Mouse (Mus musculus) midbrain, embryonic 16.5 days (tissue): ENCODE data around the gene Gucy2g. TPM values are rescaled to one million over a fixed set of nuclear protein-coding genes. Genes with fewer than 3 reads are reported as not detected.
A peak's percentile ranks its signal among the peaks of the same experiment; 100 is the strongest.

Source experiments
- ATAC-seq: fragments of 200-750 bp; cut with Nextera tagmentation; 2 replicates; pipeline ENCODE4 v1.8.0; 2017; ENCODE audit warnings: moderate TSS enrichment
- H3K27ac ChIP-seq: fragments of 300-500 bp; sonication (generic); 2 replicates; pipeline ENCODE4 v1.5.1; 2014; ENCODE audit warnings: mild to moderate bottlenecking, low read length, mixed read lengths
- H3K27me3 ChIP-seq: fragments of 300-500 bp; sonication (generic); 2 replicates; pipeline ENCODE4 v1.6.1; 2014; ENCODE audit warnings: low read depth, low read length, mixed read lengths; ENCODE audit not compliant: control insufficient read depth, insufficient read depth
- H3K36me3 ChIP-seq: fragments of 300-500 bp; sonication (generic); 2 replicates; pipeline ENCODE4 v1.6.1; 2014; ENCODE audit warnings: mild to moderate bottlenecking, low read length, moderate library complexity, mixed read lengths; ENCODE audit not compliant: control insufficient read depth, insufficient read depth
- H3K4me1 ChIP-seq: fragments of 300-500 bp; sonication (generic); 2 replicates; pipeline ENCODE4 v1.6.1; 2014; ENCODE audit warnings: mild to moderate bottlenecking, low read length, mixed read lengths; ENCODE audit not compliant: control insufficient read depth, insufficient read depth
- H3K4me2 ChIP-seq: fragments of 300-500 bp; sonication (generic); 2 replicates; pipeline ENCODE4 v1.6.1; 2014; ENCODE audit warnings: mild to moderate bottlenecking, low read length, mixed read lengths
- H3K4me3 ChIP-seq: fragments of 300-500 bp; sonication (generic); 2 replicates; pipeline ENCODE4 v1.5.1; 2014; ENCODE audit warnings: low read depth, mild to moderate bottlenecking, low read length, moderate library complexity, mixed read lengths
- H3K9ac ChIP-seq: fragments of 300-500 bp; sonication (generic); 2 replicates; pipeline ENCODE4 v1.6.1; 2014; ENCODE audit warnings: low read depth, low read length, mixed read lengths
- H3K9me3 ChIP-seq: fragments of 300-500 bp; sonication (generic); replicated peaks from 2 replicates; pipeline ENCODE4 v1.6.1; 2014; ENCODE audit warnings: mild to moderate bottlenecking, low read length, mixed read lengths; ENCODE audit not compliant: control insufficient read depth, poor library complexity, severe bottlenecking
- WGBS: fragments of 180-500 bp; shearing (Covaris S2); extraction: QIAGEN DNeasy Blood & Tissue Kit; methylation state at CpG from one replicate; pipeline ENCODE4 v1.1.7; 2014; 5-methylcytosine and 5-hydroxymethylcytosine counted together
- polyA plus RNA-seq: library from polyadenylated mRNA; unstranded; fragments of >200 nt; fragmentation: Nextera tagmentation; extraction: Ambion mirVana; gene quantifications from 2 replicates; pipeline ENCODE4 v1.2.1, GENCODE M21; 2015

The Gucy2g gene
- polyA plus RNA-seq, 1 experiment from 2014 or later, result 0.05 TPM

DNA sequence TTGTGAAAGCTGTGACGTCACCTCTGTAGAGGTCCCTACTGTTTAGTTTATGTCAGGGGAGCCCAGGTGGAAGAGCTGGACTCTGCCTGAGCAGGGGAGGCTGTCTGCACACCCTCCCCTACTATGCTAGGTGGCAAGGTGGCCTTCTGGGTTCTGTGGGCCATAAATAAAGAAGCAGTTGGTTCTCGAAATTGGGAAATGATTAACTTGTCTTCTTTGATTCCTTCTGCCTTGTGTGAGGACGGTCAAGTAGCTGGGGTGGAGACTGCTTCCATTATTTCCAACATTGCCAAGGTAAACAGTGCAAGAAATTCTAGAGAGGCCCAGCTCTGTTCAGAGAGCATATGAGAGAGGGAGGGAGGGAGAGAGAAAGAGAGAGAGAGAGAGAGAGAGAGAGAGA is 27.1 kb upstream of the Gucy2g start:
- no peaks in the 10 kb centered on the region for H3K9me3 ChIP-seq
- no peaks in the 10 kb centered on the region for H3K27me3 ChIP-seq
- no peaks in the 10 kb centered on the region for H3K36me3 ChIP-seq
- H3K9ac ChIP-seq, result no peak overlapping the region
- no peaks in the 10 kb centered on the region for H3K4me1 ChIP-seq
- no peak overlapping the region for H3K27ac ChIP-seq
- ATAC-seq, result no peak
- H3K4me3 ChIP-seq, result no peak overlapping the region
- no peak overlapping the region for H3K4me2 ChIP-seq
- WGBS, result 82% methylated on average over 3 of the region's 3 CpGs

GRCm38 (mm10) chr19:55266786-55267185 is 25.8 kb upstream of the Gucy2g start:
- no peaks in the 10 kb centered on the region for H3K27me3 ChIP-seq
- H3K4me1 ChIP-seq, result no peaks in the 10 kb centered on the region
- H3K4me3 ChIP-seq, result no peak overlapping the region
- H3K9ac ChIP-seq, result no peak overlapping the region
- ATAC-seq, result no peak
- no peak overlapping the region for H3K27ac ChIP-seq
- no peak overlapping the region for H3K4me2 ChIP-seq
- H3K36me3 ChIP-seq, result no peaks in the 10 kb centered on the region
- no peaks in the 10 kb centered on the region for H3K9me3 ChIP-seq
- WGBS, result 85% methylated on average over 3 of the region's 3 CpGs

- 69% methylated on average over 3 of the region's 3 CpGs for WGBS
- Histone ChIP-seq H3K4me1 (no peaks in the 10 kb centered on the region), H3K4me2 (no peak overlapping the region), H3K9me3 (no peaks in the 10 kb centered on the region), H3K36me3 (no peaks in the 10 kb centered on the region), H3K27ac (no peak overlapping the region), H3K4me3 (no peak overlapping the region), H3K27me3 (no peaks in the 10 kb centered on the region), H3K9ac (no peak overlapping the region)
- ATAC-seq, result no peak
These were observed 24.2 kb upstream of the Gucy2g start for GRCm38 (mm10) chr19:55265269-55265668.

GRCm38 (mm10) chr19:55260389-55261184 is 19.6 kb upstream of the Gucy2g start:
- H3K27ac ChIP-seq, result no peak overlapping the region
- no peaks in the 10 kb centered on the region for H3K9me3 ChIP-seq
- H3K4me2 ChIP-seq, result no peak overlapping the region
- no peaks in the 10 kb centered on the region for H3K4me1 ChIP-seq
- 74% methylated on average over 12 of the region's 12 CpGs for WGBS
- H3K36me3 ChIP-seq, result no peaks in the 10 kb centered on the region
- no peak for ATAC-seq
- H3K27me3 ChIP-seq, result no peaks in the 10 kb centered on the region
- H3K9ac ChIP-seq, result no peak overlapping the region
- no peak overlapping the region for H3K4me3 ChIP-seq

DNA sequence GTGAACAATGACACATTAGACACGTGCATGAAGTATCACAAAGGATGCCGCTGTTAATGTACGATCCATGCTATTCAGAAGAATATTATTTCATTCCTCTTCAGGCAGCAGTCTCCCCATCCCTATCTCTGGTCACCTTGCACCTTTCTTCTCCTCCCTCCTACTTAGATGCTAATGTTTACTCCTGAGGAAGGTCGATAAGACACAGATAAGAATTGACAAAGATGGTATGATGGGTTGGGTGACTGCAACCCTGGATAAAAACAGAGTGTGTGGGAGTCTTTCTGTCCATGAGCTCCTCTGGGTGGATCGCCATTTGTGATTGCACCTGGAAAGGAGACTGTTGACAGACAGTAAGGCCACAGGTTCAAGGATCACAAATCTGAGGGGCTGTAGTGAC is 17.5 kb upstream of the Gucy2g start:
- no peak overlapping the region for H3K4me2 ChIP-seq
- WGBS, result 91% methylated on average over 5 of the region's 5 CpGs
- H3K4me1 ChIP-seq, result peaks cover 14% of the 10 kb centered on the region
- no peak overlapping the region for H3K9ac ChIP-seq
- H3K36me3 ChIP-seq, result no peaks in the 10 kb centered on the region
- no peak overlapping the region for H3K4me3 ChIP-seq
- ATAC-seq, result no peak
- no peaks in the 10 kb centered on the region for H3K27me3 ChIP-seq
- H3K27ac ChIP-seq, result no peak overlapping the region
- H3K9me3 ChIP-seq, result no peaks in the 10 kb centered on the region

DNA sequence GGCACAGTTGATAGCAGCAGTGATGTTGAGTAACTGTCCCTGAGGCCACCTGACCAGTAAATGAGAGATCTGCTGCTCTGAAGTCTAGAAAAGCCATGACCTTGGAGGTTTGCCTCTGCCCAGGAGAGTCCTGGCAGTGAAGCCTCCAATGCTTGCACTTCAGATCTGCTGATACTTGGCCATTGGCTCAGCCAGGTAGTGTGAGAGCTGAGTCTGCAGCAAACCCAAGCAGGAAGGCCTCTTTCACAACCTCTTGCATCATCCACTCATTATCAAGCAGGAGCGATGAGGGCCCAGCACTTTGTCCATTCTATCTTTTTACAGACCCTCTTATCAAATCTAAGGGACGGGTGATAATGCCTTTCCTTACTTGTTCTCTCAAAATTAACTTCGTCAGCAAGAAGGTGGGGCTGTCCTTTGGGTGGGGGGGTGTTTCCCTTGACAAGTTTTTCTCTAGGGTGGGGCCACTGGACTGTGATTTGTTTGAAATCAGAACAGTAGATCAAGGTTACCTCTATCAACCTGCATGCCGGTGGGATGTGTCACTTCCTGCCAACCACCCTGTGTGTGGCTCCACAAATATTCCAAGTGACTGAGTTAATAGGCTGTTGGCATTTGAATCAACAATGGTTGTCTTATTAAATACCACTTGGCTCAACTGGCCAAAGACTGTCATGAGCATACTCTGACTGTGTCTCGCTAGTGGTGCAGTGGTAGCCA is 16.8 kb upstream of the Gucy2g start:
- peaks cover 21% of the 10 kb centered on the region for H3K4me1 ChIP-seq
- ATAC-seq, result no peak
- H3K4me2 ChIP-seq, result no peak overlapping the region
- no peak overlapping the region for H3K27ac ChIP-seq
- no peaks in the 10 kb centered on the region for H3K9me3 ChIP-seq
- H3K27me3 ChIP-seq, result no peaks in the 10 kb centered on the region
- no peak overlapping the region for H3K4me3 ChIP-seq
- H3K36me3 ChIP-seq, result no peaks in the 10 kb centered on the region
- no peak overlapping the region for H3K9ac ChIP-seq
- WGBS, result 92% methylated on average over 5 of the region's 5 CpGs

GRCm38 (mm10) chr19:55256156-55256555 is 15.1 kb upstream of the Gucy2g start:
- 76% methylated on average over 9 of the region's 9 CpGs for WGBS
- no peak overlapping the region for H3K4me3 ChIP-seq
- no peaks in the 10 kb centered on the region for H3K9me3 ChIP-seq

DNA sequence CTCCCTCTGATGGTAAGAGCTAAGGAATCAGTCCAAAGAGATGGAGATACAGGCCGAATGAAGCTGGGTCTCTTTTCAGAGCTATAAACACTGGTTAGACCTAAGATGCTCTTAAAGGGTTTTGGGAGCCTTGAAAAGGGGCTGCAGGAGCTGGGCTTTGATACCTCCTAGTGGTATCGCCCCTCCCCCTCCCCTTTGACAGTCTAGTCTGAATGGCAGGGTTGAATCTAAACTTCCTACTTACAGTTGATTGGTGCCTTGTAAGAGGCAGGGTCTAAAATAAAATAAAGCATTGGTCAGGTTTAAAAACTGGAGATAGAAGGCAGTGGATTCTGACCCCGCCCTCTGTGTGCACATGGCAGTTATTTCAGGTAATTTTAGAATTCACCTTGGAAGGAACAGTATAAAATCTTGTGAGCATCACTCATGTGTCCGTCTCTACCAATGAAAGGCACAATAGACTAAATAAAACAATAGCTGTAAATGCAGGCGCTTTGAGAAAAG is 13.5 kb upstream of the Gucy2g start:
- 7% methylated on average over 5 of the region's 5 CpGs for WGBS
- ATAC-seq, result peak; percentile 76

More at GRCm38 (mm10) chr19:55256156-55256555, 15.1 kb upstream of the Gucy2g start:
- Histone ChIP-seq H3K27ac (no peak overlapping the region), H3K27me3 (no peaks in the 10 kb centered on the region), H3K4me1 (peaks cover 21% of the 10 kb centered on the region), H3K9ac (no peak overlapping the region), H3K4me2 (no peak overlapping the region), H3K36me3 (no peaks in the 10 kb centered on the region)
- ATAC-seq, result no peak

More for the DNA sequence above, 13.5 kb upstream of the Gucy2g start:
- Histone ChIP-seq H3K27ac (peak overlapping the region; percentile 40), H3K9ac (peak overlapping the region; percentile 52), H3K4me2 (peak overlapping the region; percentile 59), H3K27me3 (no peaks in the 10 kb centered on the region), H3K4me1 (peaks cover 21% of the 10 kb centered on the region), H3K4me3 (peak overlapping the region; percentile 39), H3K36me3 (no peaks in the 10 kb centered on the region), H3K9me3 (no peaks in the 10 kb centered on the region)
